Comparison of ENCODE assay signal across 8 mouse cellular contexts in genomic region chr3:81037312-81037859, GRCm38 (mm10). TPM values are rescaled to one million over a fixed set of nuclear protein-coding genes. Genes with fewer than 3 reads are reported as not detected.
DNase-seq lines count a peak whose midpoint lies in the region; ATAC-seq lines count a peak whose summit lies in the region.

No protein-coding gene starts in this region.

- no peaks in the 10 kb centered on the region for H3K9me3 ChIP-seq in heart, embryonic 10.5 days
- no peaks in the 10 kb centered on the region for H3K9me3 ChIP-seq in liver, embryonic 12.5 days (replicated peaks)
- H3K9me3 ChIP-seq in neural tube, embryonic 12.5 days: no peaks in the 10 kb centered on the region

- H3K4me3 ChIP-seq in heart, embryonic 10.5 days: peak overlapping the region; percentile 88
- peak overlapping the region; percentile 56 for H3K4me3 ChIP-seq in liver, embryonic 12.5 days
- peak overlapping the region; percentile 72 for H3K4me3 ChIP-seq in neural tube, embryonic 12.5 days

- peak overlapping the region; percentile 93 for H3K27ac ChIP-seq in heart, embryonic 10.5 days
- H3K27ac ChIP-seq in liver, embryonic 12.5 days: no peak overlapping the region
- no peak overlapping the region for H3K27ac ChIP-seq in neural tube, embryonic 12.5 days

- no peak for ATAC-seq in liver, embryonic 12.5 days
- ATAC-seq in neural tube, embryonic 12.5 days (ENCODE audit: low FRiP score, low read depth): peak; percentile 65

- H3K9ac ChIP-seq in liver, embryonic 12.5 days: peak overlapping the region; percentile 53; the same call in 1 of the 2 replicates
- H3K9ac ChIP-seq in neural tube, embryonic 12.5 days: peak overlapping the region; percentile 70

- peaks cover 10% of the 10 kb centered on the region; the same call in 1 of the 2 replicates for H3K4me1 ChIP-seq in heart, embryonic 10.5 days
- no peaks in the 10 kb centered on the region for H3K4me1 ChIP-seq in liver, embryonic 12.5 days
- H3K4me1 ChIP-seq in neural tube, embryonic 12.5 days: peaks cover 7% of the 10 kb centered on the region; the same call in 1 of the 2 replicates

- peak; percentile 29 to 52 for DNase-seq in left cerebral cortex, adult 18-20 months (ENCODE audit: low spot score in 2 of 2)
- DNase-seq in left cerebral cortex, adult 11 months (ENCODE audit: low spot score): no peak
- peak; percentile 62 to 72 for DNase-seq in cerebellum, postnatal 25 days
- DNase-seq in heart, embryonic 10.5 days (ENCODE audit: low spot score): no peak
- DNase-seq in kidney, adult 8-10 months: peak; percentile 57 to 65
- DNase-seq in thymus, postnatal 25 days: peak; percentile 23

- peak overlapping the region; percentile 69 for H3K4me2 ChIP-seq in liver, embryonic 12.5 days
- H3K4me2 ChIP-seq in neural tube, embryonic 12.5 days (replicated peaks): peak overlapping the region; percentile 87

- H3K36me3 ChIP-seq in heart, embryonic 10.5 days: no peaks in the 10 kb centered on the region
- H3K36me3 ChIP-seq in liver, embryonic 12.5 days: no peaks in the 10 kb centered on the region
- H3K36me3 ChIP-seq in neural tube, embryonic 12.5 days: no peaks in the 10 kb centered on the region

- WGBS in heart, embryonic 10.5 days: under 1% methylated on average over 34 of the region's 34 CpGs
- 2% methylated on average over 34 of the region's 34 CpGs for WGBS in liver, embryonic 12.5 days (ENCODE audit: insufficient replicate concordance)
- WGBS in neural tube, embryonic 12.5 days: under 1% methylated on average over 34 of the region's 34 CpGs

- no peaks in the 10 kb centered on the region for H3K27me3 ChIP-seq in heart, embryonic 10.5 days (ENCODE audit: insufficient read depth, poor library complexity, severe bottlenecking)
- H3K27me3 ChIP-seq in liver, embryonic 12.5 days (replicated peaks): peaks cover 42% of the 10 kb centered on the region
- H3K27me3 ChIP-seq in neural tube, embryonic 12.5 days (replicated peaks): no peaks in the 10 kb centered on the region

RNA-seq across cellular contexts. Expression of gene Pdgfc, which starts 1.2 kb away (rescaled TPM):
- 1 to 10 TPM; 6.7 to 7.8 TPM for total RNA-seq in left cerebral cortex, adult 18-20 months (2021)
- 8.5 and 25.7 TPM in 2 replicates for polyA plus RNA-seq in heart, embryonic 10.5 days (2016; fragmentation: Nextera tagmentation; extraction: Ambion mirVana)
- polyA plus RNA-seq in liver, embryonic 12.5 days (2016; fragmentation: Nextera tagmentation; extraction: Ambion mirVana): 2.8 and 2.9 TPM in 2 replicates
- 10.4 and 10.5 TPM in 2 replicates for polyA plus RNA-seq in neural tube, embryonic 12.5 days (2016; fragmentation: Nextera tagmentation; extraction: Ambion mirVana)

Comparison
In these comparisons a context has a peak if more than half of its experiments do, and no peak if none do; other contexts are left out.
1. DNase-seq: peak in left cerebral cortex, adult 18-20 months (2 of 2), cerebellum, postnatal 25 days (2 of 2), kidney, adult 8-10 months (2 of 2) and thymus, postnatal 25 days (single experiment); none in left cerebral cortex, adult 11 months (single experiment) and heart, embryonic 10.5 days (single experiment).
2. Peak in every context shown above with its lines, with median percentiles within 50 percentile points of each other: H3K4me3 ChIP-seq.